Mouse (Mus musculus) midbrain, embryonic 16.5 days (tissue): ENCODE data around the gene Scaper. TPM values are rescaled to one million over a fixed set of nuclear protein-coding genes. Genes with fewer than 3 reads are reported as not detected.

ENCODE experiments used
- ATAC-seq: fragments of 200-750 bp; cut with Nextera tagmentation; 2 replicates; pipeline ENCODE4 v1.8.0; 2017; ENCODE audit warnings: moderate TSS enrichment
- H3K27ac ChIP-seq: fragments of 300-500 bp; sonication (generic); 2 replicates; pipeline ENCODE4 v1.5.1; 2014; ENCODE audit warnings: mild to moderate bottlenecking, low read length, mixed read lengths
- H3K27me3 ChIP-seq: fragments of 300-500 bp; sonication (generic); 2 replicates; pipeline ENCODE4 v1.6.1; 2014; ENCODE audit warnings: low read depth, low read length, mixed read lengths; ENCODE audit not compliant: control insufficient read depth, insufficient read depth
- H3K36me3 ChIP-seq: fragments of 300-500 bp; sonication (generic); 2 replicates; pipeline ENCODE4 v1.6.1; 2014; ENCODE audit warnings: mild to moderate bottlenecking, low read length, moderate library complexity, mixed read lengths; ENCODE audit not compliant: control insufficient read depth, insufficient read depth
- H3K4me1 ChIP-seq: fragments of 300-500 bp; sonication (generic); 2 replicates; pipeline ENCODE4 v1.6.1; 2014; ENCODE audit warnings: mild to moderate bottlenecking, low read length, mixed read lengths; ENCODE audit not compliant: control insufficient read depth, insufficient read depth
- H3K4me2 ChIP-seq: fragments of 300-500 bp; sonication (generic); 2 replicates; pipeline ENCODE4 v1.6.1; 2014; ENCODE audit warnings: mild to moderate bottlenecking, low read length, mixed read lengths
- H3K4me3 ChIP-seq: fragments of 300-500 bp; sonication (generic); 2 replicates; pipeline ENCODE4 v1.5.1; 2014; ENCODE audit warnings: low read depth, mild to moderate bottlenecking, low read length, moderate library complexity, mixed read lengths
- H3K9ac ChIP-seq: fragments of 300-500 bp; sonication (generic); 2 replicates; pipeline ENCODE4 v1.6.1; 2014; ENCODE audit warnings: low read depth, low read length, mixed read lengths
- H3K9me3 ChIP-seq: fragments of 300-500 bp; sonication (generic); replicated peaks from 2 replicates; pipeline ENCODE4 v1.6.1; 2014; ENCODE audit warnings: mild to moderate bottlenecking, low read length, mixed read lengths; ENCODE audit not compliant: control insufficient read depth, poor library complexity, severe bottlenecking
- WGBS: fragments of 180-500 bp; shearing (Covaris S2); extraction: QIAGEN DNeasy Blood & Tissue Kit; methylation state at CpG from one replicate; pipeline ENCODE4 v1.1.7; 2014; 5-methylcytosine and 5-hydroxymethylcytosine counted together
- polyA plus RNA-seq: library from polyadenylated mRNA; unstranded; fragments of >200 nt; fragmentation: Nextera tagmentation; extraction: Ambion mirVana; gene quantifications from 2 replicates; pipeline ENCODE4 v1.2.1, GENCODE M21; 2015

Gene Scaper
- polyA plus RNA-seq, 1 experiment from 2014 or later, result 43.4 TPM

- H3K4me1 ChIP-seq, result peaks cover 12% of the 10 kb centered on the region; the same call in 1 of the 2 replicates
- H3K9ac ChIP-seq, result no peak overlapping the region
- peaks cover 41% of the 10 kb centered on the region for H3K27me3 ChIP-seq
- H3K9me3 ChIP-seq, result no peaks in the 10 kb centered on the region
- 9% methylated on average over 1 of the region's 1 CpGs for WGBS
- no peak overlapping the region for H3K4me3 ChIP-seq
- H3K4me2 ChIP-seq, result no peak overlapping the region
- ATAC-seq, result no peak
- H3K36me3 ChIP-seq, result no peaks in the 10 kb centered on the region
- H3K27ac ChIP-seq, result no peak overlapping the region
Observed at GRCm38 (mm10) chr9:55539006-55539405, 398.9 kb downstream of the Scaper start.

GRCm38 (mm10) chr9:55538377-55538776 lies 399.5 kb downstream of the Scaper start, which contains the start of gene Isl2:
Gene Isl2 (plus strand): TSS chr9:55538672.
- Histone ChIP-seq H3K9ac (no peak within 1 kb of the TSS), H3K27me3 (peaks cover 41% of the 10 kb centered on the region), H3K9me3 (no peaks in the 10 kb centered on the region), H3K4me1 (peaks cover 10% of the 10 kb centered on the region; the same call in 1 of the 2 replicates), H3K4me3 (no peak within 1 kb of the TSS), H3K36me3 (no peaks in the 10 kb centered on the region), H3K4me2 (no peak within 1 kb of the TSS), H3K27ac (no peak within 1 kb of the TSS)
- WGBS, result 9% methylated on average over 4 of the region's 4 CpGs
- ATAC-seq, result no peak

GRCm38 (mm10) chr9:55535907-55536306 lies 402.0 kb downstream of the Scaper start:
- Histone ChIP-seq H3K27me3 (peaks cover 36% of the 10 kb centered on the region), H3K36me3 (no peaks in the 10 kb centered on the region), H3K4me2 (no peak overlapping the region), H3K9ac (no peak overlapping the region), H3K9me3 (no peaks in the 10 kb centered on the region), H3K27ac (no peak overlapping the region), H3K4me1 (peaks cover 4% of the 10 kb centered on the region; the same call in 1 of the 2 replicates), H3K4me3 (no peak overlapping the region)
- no peak for ATAC-seq
- 12% methylated on average over 3 of the region's 3 CpGs for WGBS

- no peaks in the 10 kb centered on the region for H3K4me1 ChIP-seq
- WGBS, result 33% methylated on average over 4 of the region's 4 CpGs
- no peak overlapping the region for H3K4me2 ChIP-seq
- no peak overlapping the region for H3K4me3 ChIP-seq
- H3K27me3 ChIP-seq, result no peaks in the 10 kb centered on the region
- H3K9me3 ChIP-seq, result no peaks in the 10 kb centered on the region
- no peaks in the 10 kb centered on the region for H3K36me3 ChIP-seq
- H3K27ac ChIP-seq, result no peak overlapping the region
- no peak overlapping the region for H3K9ac ChIP-seq
- ATAC-seq, result no peak
Observed at GRCm38 (mm10) chr9:55525716-55526115, 412.2 kb downstream of the Scaper start.

GRCm38 (mm10) chr9:55512027-55512543 lies 425.8 kb downstream of the Scaper start, which contains the start of gene Etfa:
Gene Etfa (minus strand): TSS chr9:55512243.
- Histone ChIP-seq H3K27ac (peak within 1 kb of the TSS; percentile 63), H3K9ac (peak within 1 kb of the TSS; percentile 82), H3K4me1 (peaks cover 8% of the 10 kb centered on the region; the same call in 1 of the 2 replicates), H3K36me3 (no peaks in the 10 kb centered on the region), H3K4me2 (peak within 1 kb of the TSS; percentile 96), H3K27me3 (peaks cover 14% of the 10 kb centered on the region), H3K9me3 (no peaks in the 10 kb centered on the region), H3K4me3 (peak within 1 kb of the TSS; percentile 70)
- peak; percentile 100 for ATAC-seq
- under 1% methylated on average over 46 of the region's 47 CpGs for WGBS

- WGBS, result under 1% methylated on average over 32 of the region's 32 CpGs
- no peaks in the 10 kb centered on the region for H3K36me3 ChIP-seq
- H3K9ac ChIP-seq, result peak overlapping the region; percentile 82
- peak; percentile 83 for ATAC-seq
- H3K9me3 ChIP-seq, result no peaks in the 10 kb centered on the region
- peaks cover 14% of the 10 kb centered on the region for H3K27me3 ChIP-seq
- H3K27ac ChIP-seq, result peak overlapping the region; percentile 63
- peak overlapping the region; percentile 70 for H3K4me3 ChIP-seq
- peak overlapping the region; percentile 96 for H3K4me2 ChIP-seq
- H3K4me1 ChIP-seq, result peaks cover 8% of the 10 kb centered on the region; the same call in 1 of the 2 replicates
Observed at GRCm38 (mm10) chr9:55511521-55511993, 426.4 kb downstream of the Scaper start.

GRCm38 (mm10) chr9:55510651-55511235 lies 427.2 kb downstream of the Scaper start:
- 82% methylated on average over 10 of the region's 10 CpGs for WGBS
- Histone ChIP-seq H3K9ac (no peak overlapping the region), H3K4me3 (no peak overlapping the region), H3K27ac (no peak overlapping the region), H3K9me3 (no peaks in the 10 kb centered on the region), H3K4me2 (peak overlapping the region; percentile 96; the same call in 1 of the 2 replicates), H3K27me3 (peaks cover 14% of the 10 kb centered on the region), H3K4me1 (peaks cover 8% of the 10 kb centered on the region; the same call in 1 of the 2 replicates), H3K36me3 (no peaks in the 10 kb centered on the region)
- no peak for ATAC-seq

- Histone ChIP-seq H3K4me3 (no peak overlapping the region), H3K27ac (no peak overlapping the region), H3K4me1 (peaks cover 8% of the 10 kb centered on the region; the same call in 1 of the 2 replicates), H3K27me3 (peaks cover 11% of the 10 kb centered on the region), H3K9me3 (no peaks in the 10 kb centered on the region), H3K4me2 (no peak overlapping the region), H3K9ac (no peak overlapping the region), H3K36me3 (no peaks in the 10 kb centered on the region)
- WGBS, result 97% methylated on average over 1 of the region's 1 CpGs
- no peak for ATAC-seq
Observed at GRCm38 (mm10) chr9:55509731-55510130, 428.2 kb downstream of the Scaper start.

GRCm38 (mm10) chr9:55508701-55509100 lies 429.2 kb downstream of the Scaper start:
- H3K4me3 ChIP-seq, result no peak overlapping the region
- H3K9me3 ChIP-seq, result no peaks in the 10 kb centered on the region
- peaks cover 6% of the 10 kb centered on the region for H3K27me3 ChIP-seq
- no peaks in the 10 kb centered on the region for H3K36me3 ChIP-seq
- WGBS, result 72% methylated on average over 4 of the region's 4 CpGs
- no peak overlapping the region for H3K27ac ChIP-seq
- H3K4me1 ChIP-seq, result peaks cover 8% of the 10 kb centered on the region; the same call in 1 of the 2 replicates
- H3K9ac ChIP-seq, result no peak overlapping the region
- ATAC-seq, result no peak
- H3K4me2 ChIP-seq, result no peak overlapping the region
